Mouse (Mus musculus) bone marrow macrophage, adult 2 months (primary cell): Measurements from ENCODE around the gene Gtpbp1. TPM values are rescaled to one million over a fixed set of nuclear protein-coding genes. Genes with fewer than 3 reads are reported as not detected.

Experiments
- H3K27ac ChIP-seq: 2 replicates; pipeline ENCODE4 v1.5.1; 2012; ENCODE audit warnings: low read depth, low read length; ENCODE audit not compliant: insufficient read depth
- H3K4me1 ChIP-seq: 2 replicates; pipeline ENCODE4 v1.6.1; 2012; ENCODE audit warnings: low read length; ENCODE audit not compliant: control insufficient read depth, insufficient read depth
- H3K4me3 ChIP-seq: 2 replicates; pipeline ENCODE4 v1.5.1; 2012; ENCODE audit warnings: mild to moderate bottlenecking, low read length, moderate library complexity; ENCODE audit not compliant: insufficient read depth
- CTCF ChIP-seq: IDR thresholded peaks from 2 replicates; pipeline ENCODE4 v1.5.1; 2012; ENCODE audit warnings: low read depth, mild to moderate bottlenecking, low read length, moderate library complexity
- POLR2A ChIP-seq: IDR thresholded peaks from 2 replicates; pipeline ENCODE4 v1.6.1; 2012; ENCODE audit warnings: mild to moderate bottlenecking, low read depth, low read length, borderline replicate concordance
- polyA plus RNA-seq: library from polyadenylated mRNA; stranded (reverse); fragments of >200 nt; gene quantifications from 2 replicates; pipeline ENCODE4 v1.2.4, GENCODE M21; 2012; ENCODE audit not compliant: missing spikeins, insufficient read depth, insufficient read length

Gtpbp1 gene
- polyA plus RNA-seq, 1 experiment: 32.7 TPM

DNA sequence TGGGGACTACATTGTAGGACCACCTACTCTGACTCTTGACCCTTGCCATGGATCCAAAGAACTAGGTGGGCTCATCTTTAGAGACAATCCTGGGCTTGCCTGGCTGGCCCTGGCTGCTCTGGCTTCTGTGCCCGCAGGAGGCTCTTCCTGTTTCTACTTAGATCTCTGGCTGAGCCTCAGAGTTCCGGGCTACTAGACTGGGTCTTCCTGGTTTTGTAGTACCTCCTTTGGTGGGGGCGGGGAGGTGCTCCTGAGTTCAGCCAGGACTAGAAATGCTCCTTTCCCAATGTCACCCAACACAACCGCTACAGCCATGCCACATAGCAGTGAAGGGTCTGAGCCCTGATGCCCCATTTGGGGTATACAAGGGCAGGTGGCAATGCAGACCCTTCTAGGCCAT lies 30.2 kb downstream of the Gtpbp1 start:
- no peak for TF ChIP-seq CTCF
- no peak for TF ChIP-seq POLR2A
- H3K4me1 ChIP-seq: peaks cover 9% of the 10 kb centered on the region
- H3K27ac ChIP-seq: peak overlapping the region; percentile 48
- H3K4me3 ChIP-seq: no peak overlapping the region

DNA sequence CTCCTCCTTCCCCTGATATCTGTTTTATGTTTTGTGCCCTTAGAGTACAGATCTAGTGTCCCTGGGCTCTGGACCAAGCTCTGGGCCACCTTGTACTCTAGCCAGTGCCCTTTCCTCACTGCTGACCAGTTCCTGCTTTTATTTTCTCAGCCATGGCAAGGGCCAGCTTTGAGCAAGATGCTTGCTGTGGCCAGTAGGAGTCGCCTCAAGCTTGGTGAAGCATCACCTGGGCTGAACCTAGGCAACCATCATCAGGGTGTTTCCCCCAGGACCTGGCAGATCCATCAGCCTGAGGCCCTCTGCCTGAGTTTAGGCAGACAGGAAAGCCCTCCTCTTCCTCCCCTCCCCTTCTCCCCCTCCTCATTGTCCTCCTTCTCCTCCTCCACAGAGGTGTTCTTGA lies 32.8 kb downstream of the Gtpbp1 start:
- Histone ChIP-seq H3K4me3 (no peak overlapping the region), H3K4me1 (peaks cover 9% of the 10 kb centered on the region), H3K27ac (no peak overlapping the region)
- TF ChIP-seq CTCF: peak; percentile 51; the same call in 1 of the 2 replicates
- TF ChIP-seq POLR2A: no peak

DNA sequence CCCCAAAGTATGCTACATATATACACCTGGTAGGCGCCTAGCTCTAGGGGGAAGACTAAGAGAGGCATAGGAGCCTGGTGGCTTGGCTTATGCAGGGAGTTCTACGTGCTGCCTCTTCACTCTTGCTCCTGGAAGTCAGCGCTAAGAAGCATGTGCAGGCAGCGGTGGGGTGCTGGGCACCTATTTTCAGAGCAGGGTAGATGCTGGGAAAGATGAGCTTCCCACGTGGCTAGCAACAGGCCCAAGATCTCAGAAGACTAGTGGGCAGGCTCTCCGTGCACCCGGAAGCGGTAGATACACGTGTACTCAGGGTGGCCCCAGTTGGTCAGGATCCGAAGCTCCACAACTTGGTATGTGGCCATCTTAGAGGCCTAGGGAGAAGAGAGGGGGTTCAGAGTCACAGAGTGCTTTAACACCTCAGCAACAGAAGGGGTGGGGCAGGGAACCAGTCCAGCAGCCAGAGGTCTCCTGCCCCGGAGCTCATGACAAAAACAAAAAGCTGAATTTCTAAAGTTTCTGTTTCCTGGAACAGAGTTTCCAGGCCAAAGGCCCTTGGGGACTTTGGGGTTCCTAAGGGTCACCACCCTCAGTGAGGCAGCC lies 34.6 kb downstream of the Gtpbp1 start:
- no peak overlapping the region for H3K4me3 ChIP-seq
- no peak overlapping the region for H3K27ac ChIP-seq
- H3K4me1 ChIP-seq: peaks cover 8% of the 10 kb centered on the region
- TF ChIP-seq POLR2A: no peak
- no peak for TF ChIP-seq CTCF

DNA sequence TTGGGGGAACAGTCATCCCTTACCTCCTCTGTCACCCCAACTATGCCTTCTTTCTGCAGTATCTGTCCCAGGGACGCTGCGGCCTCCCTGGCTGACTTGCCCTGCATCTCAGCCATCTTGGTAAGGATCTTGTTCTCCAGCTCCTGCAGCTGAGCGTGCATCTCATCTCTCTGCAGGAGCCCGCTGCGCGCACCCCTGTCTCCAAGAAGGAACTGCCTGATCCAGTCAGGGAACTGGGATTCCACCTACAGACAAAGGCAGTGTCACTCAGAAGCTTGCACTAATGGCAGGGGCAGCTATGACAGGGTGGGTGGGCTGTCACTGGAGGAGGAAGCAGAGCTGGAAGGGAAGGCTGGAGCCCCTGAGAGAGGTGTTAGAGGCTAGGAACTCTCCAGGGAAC lies 37.2 kb downstream of the Gtpbp1 start:
- H3K27ac ChIP-seq: no peak overlapping the region
- TF ChIP-seq CTCF (no peak), POLR2A (no peak)
- H3K4me1 ChIP-seq: no peaks in the 10 kb centered on the region
- H3K4me3 ChIP-seq: no peak overlapping the region

DNA sequence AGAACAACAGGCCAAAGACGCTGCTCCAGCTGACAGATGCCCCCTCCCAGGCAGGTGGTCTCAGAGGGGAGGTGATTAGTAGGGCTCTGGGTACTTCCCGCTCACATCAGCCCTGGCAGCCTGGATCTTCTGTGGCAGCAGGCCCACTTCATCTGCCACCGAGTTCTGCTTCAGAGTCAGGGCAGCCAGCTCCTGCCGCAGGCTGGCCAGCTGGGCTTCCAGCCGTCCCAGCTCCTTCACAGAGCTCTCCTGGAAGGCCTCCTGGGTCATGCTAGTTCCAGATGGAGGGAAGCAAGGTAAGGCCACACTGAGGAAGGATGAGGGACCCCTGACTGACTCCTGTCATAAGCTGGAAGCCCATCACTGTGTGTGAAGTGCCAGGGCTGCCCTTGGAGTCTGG lies 37.7 kb downstream of the Gtpbp1 start:
- Histone ChIP-seq H3K4me3 (no peak overlapping the region), H3K4me1 (no peaks in the 10 kb centered on the region), H3K27ac (no peak overlapping the region)
- TF ChIP-seq CTCF: no peak
- no peak for TF ChIP-seq POLR2A

DNA sequence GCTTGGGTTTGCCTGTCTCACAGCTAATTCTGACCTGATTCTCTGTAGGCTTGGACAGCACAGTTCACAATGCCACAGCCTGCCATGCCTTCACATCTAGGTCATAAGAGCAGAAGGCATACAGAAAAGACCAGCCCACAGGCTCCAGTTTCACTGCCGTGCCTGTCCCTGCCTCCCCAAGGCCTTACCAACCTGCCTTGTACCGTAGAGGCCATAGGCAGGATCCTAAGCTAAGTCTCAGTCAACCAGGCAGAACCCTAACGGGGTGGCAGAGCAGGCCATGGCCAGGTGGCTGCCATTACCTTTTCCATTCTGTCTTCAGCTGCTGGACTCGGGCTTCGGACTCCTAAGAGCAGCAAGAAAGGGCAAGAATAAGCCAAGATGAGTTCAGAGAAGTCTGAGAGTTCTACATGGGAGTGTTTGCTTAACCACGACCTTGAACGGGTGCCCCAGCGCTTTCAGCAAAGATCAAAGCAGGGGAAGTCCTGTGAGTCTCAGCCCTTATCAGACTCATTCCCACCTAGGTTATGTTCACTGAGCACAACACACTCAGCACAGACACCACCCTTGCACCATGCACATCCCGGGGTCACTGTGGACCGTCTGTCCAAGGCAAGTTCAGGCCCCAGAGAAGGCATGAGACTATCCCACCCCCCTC lies 38.2 kb downstream of the Gtpbp1 start:
- Histone ChIP-seq H3K27ac (no peak overlapping the region), H3K4me3 (no peak overlapping the region), H3K4me1 (no peaks in the 10 kb centered on the region)
- TF ChIP-seq CTCF: no peak
- no peak for TF ChIP-seq POLR2A

DNA sequence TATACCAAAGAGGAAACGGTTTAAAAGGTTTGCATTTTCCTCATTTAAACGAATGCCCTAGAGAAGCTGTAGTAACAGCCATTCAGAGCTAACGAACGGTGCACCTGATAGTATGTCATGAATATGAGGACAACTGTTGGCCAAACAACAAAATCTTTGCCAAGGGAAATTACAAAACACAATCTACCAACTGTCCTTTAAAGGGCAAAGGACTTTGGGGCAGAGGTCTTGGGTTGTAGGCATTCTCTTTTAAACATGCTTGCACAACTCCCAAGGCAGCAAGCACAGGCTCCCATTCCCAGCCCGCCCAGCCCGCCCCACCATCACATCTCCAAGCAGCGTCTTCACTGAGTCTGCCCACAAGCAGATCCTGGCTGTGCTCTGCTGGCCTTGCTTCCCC lies 40.9 kb downstream of the Gtpbp1 start:
- no peak overlapping the region for H3K27ac ChIP-seq
- H3K4me3 ChIP-seq: no peak overlapping the region
- TF ChIP-seq CTCF (no peak), POLR2A (no peak)
- H3K4me1 ChIP-seq: no peaks in the 10 kb centered on the region

DNA sequence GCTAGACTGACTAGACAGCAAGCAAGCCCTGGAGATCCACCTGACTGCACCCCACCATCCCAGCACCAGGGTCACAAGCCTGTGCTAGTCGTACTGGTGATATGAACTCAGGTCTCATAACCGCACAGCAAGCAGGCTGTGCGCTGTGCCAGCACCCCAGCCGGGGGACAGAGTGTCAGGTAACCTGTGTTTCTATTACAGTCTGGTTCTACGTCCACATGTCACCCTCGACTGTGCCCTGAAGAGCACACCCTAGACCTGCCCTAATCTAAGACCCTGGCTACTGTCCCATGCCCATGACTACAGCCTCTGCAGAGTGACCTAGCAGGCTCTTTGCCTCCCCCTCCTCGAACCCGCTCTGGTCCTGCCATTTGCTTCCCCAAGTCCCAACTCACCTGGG lies 42.5 kb downstream of the Gtpbp1 start:
- H3K4me1 ChIP-seq: no peaks in the 10 kb centered on the region
- H3K27ac ChIP-seq: no peak overlapping the region
- no peak overlapping the region for H3K4me3 ChIP-seq
- TF ChIP-seq CTCF: no peak

DNA sequence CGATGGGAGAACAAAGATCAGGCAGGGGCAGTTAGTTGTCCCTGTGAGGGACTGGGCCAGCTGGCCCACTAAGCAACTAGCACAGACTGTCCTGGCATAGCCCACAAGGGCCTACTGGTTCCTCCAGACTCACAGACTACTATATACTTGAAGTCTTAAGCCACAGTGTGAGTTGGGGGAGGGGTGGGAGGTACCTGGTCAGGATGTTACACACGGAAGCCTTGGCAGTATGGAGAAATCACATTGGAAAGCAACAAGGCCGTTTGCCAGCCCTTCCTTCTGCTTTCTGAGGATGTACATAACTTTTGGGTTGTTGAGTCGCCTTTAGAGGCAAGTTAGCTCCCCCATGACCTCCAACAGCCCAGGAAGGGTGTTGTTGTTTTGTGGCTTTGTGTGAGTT lies 43.0 kb downstream of the Gtpbp1 start:
- Histone ChIP-seq H3K27ac (no peak overlapping the region), H3K4me3 (no peak overlapping the region), H3K4me1 (no peaks in the 10 kb centered on the region)
- TF ChIP-seq POLR2A (no peak), CTCF (no peak)

DNA sequence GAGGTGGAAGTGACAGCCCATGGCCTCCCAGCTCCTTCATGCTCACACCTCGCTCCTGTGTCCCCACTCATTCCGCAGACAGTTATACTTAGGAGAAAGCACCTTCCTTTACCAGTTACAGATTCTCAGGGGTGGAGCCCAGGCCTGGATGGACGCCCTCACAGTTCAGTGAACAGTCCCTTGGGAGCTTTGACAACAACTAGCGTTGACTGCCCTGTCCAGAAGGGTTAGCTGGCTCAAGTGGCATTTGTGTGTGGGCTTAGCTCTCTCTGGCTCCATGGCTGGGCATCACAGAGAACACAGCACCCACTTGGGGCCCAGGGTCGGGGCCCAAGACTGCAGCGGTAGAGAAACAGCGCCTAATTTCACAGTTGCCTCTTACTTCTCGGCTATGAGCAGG lies 43.7 kb downstream of the Gtpbp1 start:
- no peaks in the 10 kb centered on the region for H3K4me1 ChIP-seq
- no peak overlapping the region for H3K4me3 ChIP-seq
- no peak overlapping the region for H3K27ac ChIP-seq
- no peak for TF ChIP-seq CTCF
- no peak for TF ChIP-seq POLR2A
